In the genomic region with DNA sequence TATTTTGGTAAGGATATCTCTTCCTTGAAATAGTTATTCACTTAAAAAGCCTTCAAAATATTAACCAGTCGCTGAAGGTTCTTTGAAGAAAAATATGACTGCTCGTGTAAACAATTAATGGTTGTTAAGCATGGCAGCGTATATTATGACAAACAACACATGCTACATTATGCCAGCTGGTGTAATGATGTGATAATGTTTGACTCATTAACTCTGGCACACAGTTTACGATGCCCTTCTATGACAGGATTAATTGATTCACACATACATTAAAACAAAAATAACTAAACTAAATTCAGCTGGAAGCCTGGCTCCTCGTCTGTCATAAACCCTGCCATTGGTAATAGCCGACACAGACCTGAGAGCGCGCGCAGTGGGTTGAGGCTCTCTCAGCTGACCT, we compare ENCODE assay signal across 22 mouse cellular contexts. TPM values are rescaled to one million over a fixed set of nuclear protein-coding genes. Genes with fewer than 3 reads are reported as not detected.
"Had no signal": no experiment of that assay in that cellular context is flagged by ENCODE, and none has a peak within 500 bp of the region (broad histone marks: within the 10 kb centered on the region; RNA-seq: fewer than 3 reads in every experiment).

No protein-coding gene starts in this region.

- H3K36me3 ChIP-seq: neural tube, embryonic 13.5 days; neural tube, embryonic 15.5 days; stomach, embryonic 15.5 days had no signal

- H3K4me3 ChIP-seq: neural tube, embryonic 13.5 days; neural tube, embryonic 15.5 days; stomach, embryonic 15.5 days had no signal

- DNase-seq: retina, postnatal 1 day; right cerebral cortex, adult 18-20 months; right cerebral cortex, postnatal 14 days; right cerebral cortex, postnatal 25 days; right cerebral cortex, postnatal 4 days; spleen, adult 18-20 months; thymus, adult 18-20 months; thymus, adult 2 months; thymus, postnatal 14 days; thymus, postnatal 25 days; thymus, postnatal 36 days; thymus, postnatal 4 days had no signal

- H3K4me1 ChIP-seq: neural tube, embryonic 15.5 days; stomach, embryonic 15.5 days had no signal

- H3K27me3 ChIP-seq: neural tube, embryonic 13.5 days; neural tube, embryonic 15.5 days; stomach, embryonic 15.5 days had no signal

- H3K4me2 ChIP-seq: neural tube, embryonic 13.5 days; neural tube, embryonic 15.5 days; stomach, embryonic 15.5 days had no signal

- H3K9ac ChIP-seq: neural tube, embryonic 13.5 days; neural tube, embryonic 15.5 days; stomach, embryonic 15.5 days had no signal

- H3K27ac ChIP-seq: neural tube, embryonic 13.5 days; neural tube, embryonic 15.5 days; stomach, embryonic 15.5 days; stomach, postnatal 0 days had no signal

- H3K9me3 ChIP-seq: neural tube, embryonic 13.5 days; neural tube, embryonic 15.5 days; stomach, embryonic 15.5 days had no signal

RNA-seq across cellular contexts. Expression of a gene that starts 26.8 kb away (rescaled TPM):
- polyA plus RNA-seq: neural tube, embryonic 13.5 days; neural tube, embryonic 15.5 days; small intestine, adult 2 months; spleen, adult 2 months; stomach, embryonic 14.5 days; stomach, embryonic 15.5 days; stomach, embryonic 16.5 days; stomach, postnatal 0 days; thymus, postnatal 0 days; urinary bladder, adult 2 months had no signal

RNA-seq across cellular contexts. Expression of a gene that starts 37.8 kb away (rescaled TPM):
- polyA plus RNA-seq: neural tube, embryonic 13.5 days; neural tube, embryonic 15.5 days; small intestine, adult 2 months; spleen, adult 2 months; stomach, postnatal 0 days; thymus, adult 2 months; thymus, postnatal 0 days; urinary bladder, adult 2 months had no signal
